Mouse (Mus musculus) MEL (cell line): Measurements from ENCODE around the gene Spast.

ENCODE experiments used
- BHLHE40 ChIP-seq: IDR thresholded peaks from 2 replicates; pipeline ENCODE4 v1.6.1; 2012; ENCODE audit warnings: low read depth, mild to moderate bottlenecking, inconsistent platforms, low read length, improper control_type of control experiment, borderline replicate concordance
- CHD2 ChIP-seq: IDR thresholded peaks from 2 replicates; pipeline ENCODE4 v1.6.1; 2011; ENCODE audit warnings: low read length, improper control_type of control experiment
- CTCF ChIP-seq, 3 experiments: IDR thresholded peaks in 2 of 3; conservative IDR thresholded peaks in 1 of 3; 2 replicates each; pipeline ENCODE4 v1.5.1; 2011 to 2012; ENCODE audit warnings: low read length in 3 of 3, low read depth in 2 of 3, mild to moderate bottlenecking in 2 of 3, improper control_type of control experiment in 1 of 3, inconsistent platforms in 1 of 3, mixed read lengths in 1 of 3, moderate library complexity in 1 of 3; ENCODE audit not compliant: control insufficient read depth in 1 of 3, insufficient read depth in 1 of 3, poor library complexity in 1 of 3, severe bottlenecking in 1 of 3
- EP300 ChIP-seq, 2 experiments: IDR thresholded peaks; 2 replicates each; pipeline ENCODE4 v1.6.1; 2011; ENCODE audit warnings: improper control_type of control experiment in 2 of 2, low read length in 2 of 2, low read depth in 1 of 2, mild to moderate bottlenecking in 1 of 2
- GATA1 ChIP-seq: IDR thresholded peaks from 2 replicates; pipeline ENCODE4 v1.6.1; 2011; ENCODE audit warnings: low read depth, low read length, improper control_type of control experiment
- NRF1 ChIP-seq: IDR thresholded peaks from 2 replicates; pipeline ENCODE4 v1.6.1; 2014; ENCODE audit warnings: low read depth, mild to moderate bottlenecking, inconsistent platforms, low read length, improper control_type of control experiment, moderate library complexity; ENCODE audit not compliant: poor library complexity, insufficient read depth, severe bottlenecking
- POLR2A ChIP-seq, 2 experiments: IDR thresholded peaks; 2 replicates each; pipeline ENCODE4 v1.6.1; 2011 to 2012; ENCODE audit warnings: low read length in 2 of 2, mild to moderate bottlenecking in 2 of 2, control low read depth in 1 of 2, improper control_type of control experiment in 1 of 2, low read depth in 1 of 2, moderate library complexity in 1 of 2; ENCODE audit not compliant: control insufficient read depth in 1 of 2, insufficient read depth in 1 of 2, poor library complexity in 1 of 2
- SIN3A ChIP-seq: IDR thresholded peaks from 2 replicates; pipeline ENCODE4 v1.6.1; 2012; ENCODE audit warnings: low read length, improper control_type of control experiment, inconsistent platforms
- USF2 ChIP-seq, 2 experiments: IDR thresholded peaks; 2 replicates each; pipeline ENCODE4 v1.6.1; 2011 to 2012; ENCODE audit warnings: improper control_type of control experiment in 2 of 2, low read length in 2 of 2, borderline replicate concordance in 1 of 2, inconsistent platforms in 1 of 2, low read depth in 1 of 2, mild to moderate bottlenecking in 1 of 2; ENCODE audit not compliant: insufficient read depth in 1 of 2

DNA sequence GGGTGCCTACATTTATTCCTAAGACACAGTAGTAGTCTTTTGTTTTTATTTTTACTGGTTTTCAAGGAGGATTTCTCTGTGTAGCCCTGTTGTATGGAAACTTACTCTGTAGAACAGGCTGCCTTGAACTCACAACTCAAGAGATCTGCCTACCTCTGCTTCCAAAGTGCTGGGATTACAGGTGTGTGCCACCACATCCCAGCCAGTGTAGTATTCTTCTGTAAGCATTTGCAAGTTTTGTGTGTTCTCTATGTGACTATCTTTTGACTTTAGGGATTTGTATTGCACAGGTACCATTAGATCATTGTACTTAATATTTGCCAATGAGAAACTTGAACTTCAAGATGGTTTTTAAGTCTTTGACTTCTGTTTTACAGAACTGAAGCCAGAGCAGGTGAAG, 47.9 kb downstream of the Spast start:
- TF ChIP-seq USF2 (IDR thresholded peaks at IDR 0.05; ENCODE audit: borderline replicate concordance in 1 of 2, insufficient read depth in 1 of 2, low read depth in 1 of 2, low read length in 2 of 2) (no peak), EP300 (IDR thresholded peaks at IDR 0.05; ENCODE audit: low read depth in 1 of 2, low read length in 2 of 2) (no peak), CTCF (IDR thresholded peaks at IDR 0.05 in 2 of 3, conservative IDR thresholded peaks at IDR 0.05 in 1 of 3; ENCODE audit: control insufficient read depth in 1 of 3, insufficient read depth in 1 of 3, low read depth in 2 of 3, low read length in 3 of 3, poor library complexity in 1 of 3, severe bottlenecking in 1 of 3) (no peak), SIN3A (no peak), BHLHE40 (no peak), GATA1 (no peak), POLR2A (IDR thresholded peaks at IDR 0.05; ENCODE audit: control insufficient read depth in 1 of 2, insufficient read depth in 1 of 2, low read depth in 1 of 2, low read length in 2 of 2, poor library complexity in 1 of 2) (no peak), CHD2 (no peak), NRF1 (no peak)
